In genomic region chr10:8365816-8366215, GRCm38 (mm10) we compare ENCODE assay signal across 26 mouse cellular contexts.
DNase-seq lines count a peak whose midpoint lies in the region; ATAC-seq and TF ChIP-seq lines count a peak whose summit lies in the region.
"Had no signal": no experiment of that assay in that cellular context is flagged by ENCODE, and none has a peak within 500 bp of the region (broad histone marks: within the 10 kb centered on the region; RNA-seq: fewer than 3 reads in every experiment).

No protein-coding gene starts in this region.

- TF ChIP-seq CTCF in liver, postnatal 0 days (IDR thresholded peaks at IDR 0.05; ENCODE audit: low read depth) = no peak

- H3K9me3 ChIP-seq in ES-E14 (ENCODE audit: control insufficient read depth, insufficient read depth, low read depth, low read length) = no peaks in the 10 kb centered on the region
- no peaks in the 10 kb centered on the region for H3K9me3 ChIP-seq in liver, postnatal 0 days (ENCODE audit: low read length)
- H3K9me3 ChIP-seq: G1E had no signal

- H3K4me3 ChIP-seq in ES-E14 (ENCODE audit: insufficient read depth in 1 of 2, low read depth in 1 of 2, low read length in 2 of 2, poor library complexity in 1 of 2, severe bottlenecking in 1 of 2) = no peak overlapping the region
- no peak overlapping the region for H3K4me3 ChIP-seq in liver, postnatal 0 days (ENCODE audit: low read depth, low read length)

- no peaks in the 10 kb centered on the region for H3K27me3 ChIP-seq in liver, postnatal 0 days (ENCODE audit: insufficient read depth, low read length)
- H3K27me3 ChIP-seq: CH12.LX, Patski had no signal

- H3K9ac ChIP-seq in ES-E14 (ENCODE audit: insufficient read depth, low read depth, low read length, poor library complexity, severe bottlenecking) = no peak overlapping the region
- H3K9ac ChIP-seq in liver, postnatal 0 days (replicated peaks) = no peak overlapping the region

- WGBS in liver, postnatal 0 days (ENCODE audit: insufficient replicate concordance) = 54% methylated on average over 1 of the region's 1 CpGs

- H3K4me2 ChIP-seq in liver, postnatal 0 days (ENCODE audit: low read depth, low read length) = no peak overlapping the region

- H3K4me1 ChIP-seq in ES-E14 (ENCODE audit: control insufficient read depth in 2 of 2, insufficient read depth in 2 of 2, low read length in 2 of 2, poor library complexity in 1 of 2) = peaks cover 7% of the 10 kb centered on the region in 2 experiments; a peak in 3 of 4 replicates
- no peaks in the 10 kb centered on the region for H3K4me1 ChIP-seq in liver, postnatal 0 days (ENCODE audit: insufficient read depth)

- H3K27ac ChIP-seq in ES-E14 (ENCODE audit: insufficient read depth, low read depth, low read length, poor library complexity, severe bottlenecking) = peak overlapping the region; percentile 70; the same call in 1 of the 2 replicates
- H3K27ac ChIP-seq in liver, postnatal 0 days (ENCODE audit: low read depth) = no peak overlapping the region

- TF ChIP-seq EP300 in liver, postnatal 0 days (IDR thresholded peaks at IDR 0.05; ENCODE audit: low read depth) = no peak

- no peak for ATAC-seq in liver, postnatal 0 days
- ATAC-seq: activated CD4-positive, CD25-positive, alpha-beta regulatory T cell, adult 4 months; CD4-positive, CD25-positive, alpha-beta regulatory T cell, adult 4 months; Patski had no signal

- no peaks in the 10 kb centered on the region for H3K36me3 ChIP-seq in ES-E14 (ENCODE audit: control insufficient read depth, insufficient read depth, low read length, poor library complexity, severe bottlenecking)
- H3K36me3 ChIP-seq in liver, postnatal 0 days (replicated peaks; ENCODE audit: insufficient read depth, low read length) = no peaks in the 10 kb centered on the region
- H3K36me3 ChIP-seq: G1E had no signal

- DNase-seq in ES-CJ7 (ENCODE audit: low read depth, low spot score) = peak; percentile 63
- no peak for DNase-seq in ES-E14 (ENCODE audit: low read depth, low spot score)
- DNase-seq in R1 (ENCODE audit: low read depth, low spot score) = peak; percentile 84
- peak; percentile 39 for DNase-seq in ZHBTc4 (ENCODE audit: low read depth, low spot score)
- no peak for DNase-seq in embryo, embryonic 9.5 days (ENCODE audit: extremely low spot score)
- DNase-seq in gastrocnemius, adult 8-10 months (ENCODE audit: low spot score in 2 of 2) = no peak
- no peak for DNase-seq in embryo, embryonic 10.5 days (ENCODE audit: low spot score)
- no peak for DNase-seq in liver, postnatal 0 days
- DNase-seq: adrenal gland, adult 2 months; adrenal gland, adult 8-10 months; adrenal gland, postnatal 10 days; adrenal gland, postnatal 14 days; adrenal gland, postnatal 25 days; adrenal gland, postnatal 36 days; B cell, adult 2 months; cerebellum, adult 11 months; cerebellum, adult 11-12 months; cerebellum, adult 18-20 months; cerebellum, adult 2 months; cerebellum, adult 8-10 months; cerebellum, adult 9-10 months had no signal

- in situ Hi-C loops in ES-E14 (cut with MboI; ENCODE audit: low sequenced_read_pairs in 2 of 2, unreplicated experiment in 2 of 2) = no loop called here

TF ChIP-seq in ES-E14, 5 proteins besides CTCF, POLR2A, EP300 and RAD21:
- TF ChIP-seq CHD2 (IDR thresholded peaks at IDR 0.05; ENCODE audit: low read depth, low read length) (no peak), HCFC1 (IDR thresholded peaks at IDR 0.05; ENCODE audit: borderline replicate concordance, insufficient read depth, low read length) (no peak), ZNF384 (IDR thresholded peaks at IDR 0.05; ENCODE audit: low read depth, low read length) (no peak), MAFK (IDR thresholded peaks at IDR 0.05; ENCODE audit: insufficient read depth, low read depth, low read length) (no peak), ZC3H11A (IDR thresholded peaks at IDR 0.05; ENCODE audit: borderline replicate concordance, low read depth, low read length) (no peak)

Comparison
In these comparisons a context has a peak if more than half of its experiments do, and no peak if none do; other contexts are left out.
1. DNase-seq: peak in ES-CJ7 (single experiment), R1 (single experiment) and ZHBTc4 (single experiment); none in ES-E14 (single experiment), embryo, embryonic 9.5 days (single experiment), gastrocnemius, adult 8-10 months (0 of 2), embryo, embryonic 10.5 days (single experiment) and liver, postnatal 0 days (single experiment).